Mouse (Mus musculus): ENCODE results near the gene Poc1b.
"Not testable (repeated sequence)": the region's sequence is repeated elsewhere in the genome, so short reads cannot be mapped to it uniquely, and the experiment has no call there.

DNA sequence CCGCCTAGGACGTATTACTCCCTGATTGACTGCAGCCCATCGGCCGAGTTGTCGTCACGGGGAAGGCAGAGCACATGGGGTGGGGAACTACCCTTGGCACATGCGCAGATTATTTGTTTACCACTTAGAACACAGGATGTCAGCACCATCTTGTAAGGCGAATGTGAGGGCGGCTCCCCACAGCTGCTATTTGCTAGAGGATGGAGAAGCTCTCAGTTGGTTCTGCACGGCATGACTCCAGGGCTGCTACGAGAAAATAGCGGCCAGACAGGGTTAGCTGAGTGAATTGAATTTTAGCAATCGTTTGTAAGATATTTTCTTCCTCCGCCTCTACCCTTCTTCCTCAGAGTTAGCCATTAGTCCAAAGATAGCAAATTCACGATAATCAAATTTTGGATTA, 109.7 kb downstream of the Poc1b start:
- TF ChIP-seq CTCF (IDR thresholded peaks at IDR 0.05; ENCODE audit: borderline replicate concordance, insufficient read depth, low read depth, low read length); POLR2A (IDR thresholded peaks at IDR 0.05; ENCODE audit: borderline replicate concordance, insufficient read depth, low read length): not testable (repeated sequence)
